Mouse (Mus musculus) intestine, embryonic 15.5 days (tissue): ENCODE measurements around the gene Slc16a6. TPM values are rescaled to one million over a fixed set of nuclear protein-coding genes. Genes with fewer than 3 reads are reported as not detected.
"Not testable (repeated sequence)": the region's sequence is repeated elsewhere in the genome, so short reads cannot be mapped to it uniquely, and the experiment has no call there.

Experiments used
- ATAC-seq: fragments of 200-750 bp; cut with Nextera tagmentation; 2 replicates; pipeline ENCODE4 v1.8.0; 2017; ENCODE audit warnings: moderate TSS enrichment, moderate library complexity
- H3K27ac ChIP-seq: fragments of 300-500 bp; sonication (generic); 2 replicates; pipeline ENCODE4 v1.5.1; 2015; ENCODE audit warnings: mild to moderate bottlenecking, inconsistent platforms
- H3K27me3 ChIP-seq: fragments of 300-500 bp; sonication (generic); replicated peaks from 2 replicates; pipeline ENCODE4 v1.6.1; 2015; ENCODE audit warnings: inconsistent platforms
- H3K36me3 ChIP-seq: fragments of 300-500 bp; sonication (generic); 2 replicates; pipeline ENCODE4 v1.6.1; 2015; ENCODE audit warnings: inconsistent platforms
- H3K4me1 ChIP-seq: fragments of 300-500 bp; sonication (generic); replicated peaks from 2 replicates; pipeline ENCODE4 v1.6.1; 2015; ENCODE audit warnings: inconsistent platforms
- H3K4me2 ChIP-seq: fragments of 300-500 bp; sonication (generic); replicated peaks from 2 replicates; pipeline ENCODE4 v1.6.1; 2015; ENCODE audit warnings: mild to moderate bottlenecking, inconsistent platforms
- H3K4me3 ChIP-seq: fragments of 300-500 bp; sonication (generic); replicated peaks from 2 replicates; pipeline ENCODE4 v1.5.1; 2015; ENCODE audit warnings: inconsistent platforms
- H3K9ac ChIP-seq: fragments of 300-500 bp; sonication (generic); 2 replicates; pipeline ENCODE4 v1.6.1; 2015; ENCODE audit warnings: inconsistent platforms
- H3K9me3 ChIP-seq: fragments of 300-500 bp; sonication (generic); 2 replicates; pipeline ENCODE4 v1.6.1; 2016; ENCODE audit warnings: inconsistent platforms
- WGBS: fragments of 180-500 bp; shearing (Covaris S2); methylation state at CpG from one replicate; pipeline ENCODE4 v1.1.7; 2015; 5-methylcytosine and 5-hydroxymethylcytosine counted together
- polyA plus RNA-seq: library from polyadenylated mRNA; unstranded; fragments of >200 nt; fragmentation: Nextera tagmentation; extraction: Ambion mirVana; gene quantifications from 2 replicates; pipeline ENCODE4 v1.2.1, GENCODE M21; 2015

Slc16a6 gene
- polyA plus RNA-seq, 1 experiment from 2014 or later, result 15.4 TPM

- Histone ChIP-seq H3K4me1 (peaks cover 2% of the 10 kb centered on the region), H3K9me3 (no peaks in the 10 kb centered on the region), H3K27ac (no peak overlapping the region), H3K4me2 (no peak overlapping the region), H3K4me3 (no peak overlapping the region), H3K9ac (no peak overlapping the region), H3K36me3 (no peaks in the 10 kb centered on the region), H3K27me3 (no peaks in the 10 kb centered on the region)
- ATAC-seq, result no peak
- WGBS, result 81% methylated on average over 7 of the region's 7 CpGs
These were observed 23.1 kb upstream of the Slc16a6 start for GRCm38 (mm10) chr11:109496475-109496993.

- no peak overlapping the region for H3K9ac ChIP-seq
- 37% methylated on average over 14 of the region's 14 CpGs for WGBS
- H3K4me1 ChIP-seq, result peaks cover 2% of the 10 kb centered on the region
- no peaks in the 10 kb centered on the region for H3K36me3 ChIP-seq
- no peaks in the 10 kb centered on the region for H3K9me3 ChIP-seq
- no peak overlapping the region; the same call in 1 of the 2 replicates for H3K4me2 ChIP-seq
- ATAC-seq, result peak; percentile 54; the same call in 1 of the 2 replicates
- no peaks in the 10 kb centered on the region for H3K27me3 ChIP-seq
- no peak overlapping the region for H3K4me3 ChIP-seq
- H3K27ac ChIP-seq, result no peak overlapping the region
These were observed 22.5 kb upstream of the Slc16a6 start for GRCm38 (mm10) chr11:109495771-109496474.

GRCm38 (mm10) chr11:109494890-109495770, 21.7 kb upstream of the Slc16a6 start:
- Histone ChIP-seq H3K27ac (no peak overlapping the region; the same call in 1 of the 2 replicates), H3K9me3 (no peaks in the 10 kb centered on the region), H3K4me1 (peaks cover 2% of the 10 kb centered on the region), H3K9ac (no peak overlapping the region), H3K27me3 (no peaks in the 10 kb centered on the region), H3K36me3 (no peaks in the 10 kb centered on the region), H3K4me3 (no peak overlapping the region), H3K4me2 (no peak overlapping the region)
- peak; percentile 39 for ATAC-seq
- 49% methylated on average over 24 of the region's 24 CpGs for WGBS

- not testable (repeated sequence) for H3K9ac ChIP-seq, H3K27me3 ChIP-seq, H3K4me3 ChIP-seq, H3K9me3 ChIP-seq, H3K27ac ChIP-seq, ATAC-seq, H3K36me3 ChIP-seq, H3K4me1 ChIP-seq, H3K4me2 ChIP-seq
- 70% methylated on average over 8 of the region's 8 CpGs for WGBS
These were observed 19.6 kb upstream of the Slc16a6 start for GRCm38 (mm10) chr11:109492847-109493464.

- Histone ChIP-seq H3K36me3 (no peaks in the 10 kb centered on the region), H3K27ac (no peak overlapping the region), H3K9ac (no peak overlapping the region), H3K9me3 (no peaks in the 10 kb centered on the region), H3K4me3 (no peak overlapping the region), H3K27me3 (no peaks in the 10 kb centered on the region), H3K4me1 (peaks cover 2% of the 10 kb centered on the region), H3K4me2 (no peak overlapping the region)
- ATAC-seq, result no peak
- WGBS, result 82% methylated on average over 4 of the region's 4 CpGs
These were observed 18.4 kb upstream of the Slc16a6 start for GRCm38 (mm10) chr11:109491844-109492243.

DNA sequence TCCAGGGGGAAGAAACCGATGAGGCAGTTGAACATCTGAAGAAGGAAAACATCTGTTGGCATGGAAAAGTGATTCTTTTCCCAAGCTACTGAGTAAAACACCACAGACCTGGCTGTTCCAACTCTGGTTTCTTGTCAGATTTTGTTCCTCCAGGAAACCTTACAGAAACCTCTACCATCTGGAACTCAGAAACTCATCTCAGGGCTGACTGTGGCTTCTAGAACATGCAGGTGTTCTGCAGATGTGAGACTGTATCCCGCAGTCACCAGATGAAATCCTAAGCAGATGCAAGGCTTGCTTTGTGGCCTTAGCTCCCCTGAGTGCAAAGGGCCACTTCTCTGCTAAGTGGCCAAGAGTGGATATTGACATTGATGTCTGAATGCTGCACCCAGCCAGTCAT, 16.4 kb upstream of the Slc16a6 start:
- Histone ChIP-seq H3K27me3 (no peaks in the 10 kb centered on the region), H3K9ac (no peak overlapping the region), H3K9me3 (no peaks in the 10 kb centered on the region), H3K4me3 (no peak overlapping the region), H3K27ac (no peak overlapping the region), H3K4me1 (no peaks in the 10 kb centered on the region), H3K36me3 (no peaks in the 10 kb centered on the region), H3K4me2 (no peak overlapping the region)
- no peak for ATAC-seq
- 74% methylated on average over 2 of the region's 2 CpGs for WGBS

GRCm38 (mm10) chr11:109487991-109488684, 14.7 kb upstream of the Slc16a6 start:
- WGBS, result 66% methylated on average over 10 of the region's 10 CpGs
- no peaks in the 10 kb centered on the region for H3K4me1 ChIP-seq
- no peak overlapping the region for H3K27ac ChIP-seq
- no peak overlapping the region for H3K4me2 ChIP-seq
- H3K9me3 ChIP-seq, result no peaks in the 10 kb centered on the region
- H3K36me3 ChIP-seq, result no peaks in the 10 kb centered on the region
- H3K9ac ChIP-seq, result no peak overlapping the region
- no peaks in the 10 kb centered on the region for H3K27me3 ChIP-seq
- no peak overlapping the region for H3K4me3 ChIP-seq
- peak; percentile 71 for ATAC-seq

- ATAC-seq, result no peak
- H3K4me2 ChIP-seq, result no peak overlapping the region
These were observed 13.7 kb upstream of the Slc16a6 start for GRCm38 (mm10) chr11:109487111-109487510.

DNA sequence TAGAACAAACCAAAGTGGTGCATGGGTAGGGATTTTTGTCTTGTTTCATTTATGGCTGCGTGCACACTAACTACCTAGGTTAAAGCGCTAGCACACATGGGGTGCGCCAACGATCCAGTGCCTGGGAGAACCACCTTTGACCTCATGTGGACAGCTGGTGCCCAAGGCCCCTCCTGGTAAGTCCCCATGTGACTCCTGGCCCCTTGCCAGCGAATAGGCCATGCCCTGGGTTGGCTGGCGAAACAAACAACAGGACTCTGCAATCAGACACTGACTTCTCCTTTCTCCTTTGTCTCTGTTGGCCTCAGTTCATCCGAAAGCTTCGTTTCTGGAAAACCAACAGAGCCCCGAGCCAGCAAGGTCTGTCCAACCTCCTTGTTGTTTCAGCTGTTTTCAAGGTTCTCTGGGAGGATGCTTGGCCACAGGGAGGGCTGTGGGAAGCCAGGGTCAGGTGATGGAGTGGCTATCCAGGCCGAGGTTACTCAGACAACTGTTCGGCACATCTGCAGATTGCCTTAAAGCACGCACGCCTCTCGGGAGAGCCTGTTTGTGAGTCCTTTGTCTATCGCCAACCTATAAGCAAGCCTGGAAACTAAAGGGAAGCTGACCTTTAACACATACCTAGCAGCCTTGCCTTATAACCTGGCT, 12.1 kb upstream of the Slc16a6 start:
- ATAC-seq, result no peak

More at GRCm38 (mm10) chr11:109487111-109487510, 13.7 kb upstream of the Slc16a6 start:
- no peaks in the 10 kb centered on the region for H3K4me1 ChIP-seq
- no peaks in the 10 kb centered on the region for H3K36me3 ChIP-seq
- no peak overlapping the region for H3K4me3 ChIP-seq
- no peaks in the 10 kb centered on the region for H3K9me3 ChIP-seq
- 43% methylated on average over 1 of the region's 1 CpGs for WGBS
- H3K27me3 ChIP-seq, result no peaks in the 10 kb centered on the region
- no peak overlapping the region for H3K27ac ChIP-seq
- H3K9ac ChIP-seq, result no peak overlapping the region

GRCm38 (mm10) chr11:109480440-109480839, 7.0 kb upstream of the Slc16a6 start:
- no peak overlapping the region for H3K4me3 ChIP-seq
- no peaks in the 10 kb centered on the region for H3K36me3 ChIP-seq
- no peaks in the 10 kb centered on the region for H3K27me3 ChIP-seq
- no peak overlapping the region for H3K27ac ChIP-seq
- no peaks in the 10 kb centered on the region for H3K4me1 ChIP-seq
- no peak for ATAC-seq
- H3K4me2 ChIP-seq, result no peak overlapping the region
- 70% methylated on average over 8 of the region's 8 CpGs for WGBS
- H3K9ac ChIP-seq, result no peak overlapping the region
- no peaks in the 10 kb centered on the region for H3K9me3 ChIP-seq

More for the DNA sequence above, 12.1 kb upstream of the Slc16a6 start:
- no peaks in the 10 kb centered on the region for H3K36me3 ChIP-seq
- H3K27me3 ChIP-seq, result no peaks in the 10 kb centered on the region
- H3K27ac ChIP-seq, result no peak overlapping the region
- no peak overlapping the region for H3K4me3 ChIP-seq
- H3K9me3 ChIP-seq, result no peaks in the 10 kb centered on the region
- H3K9ac ChIP-seq, result no peak overlapping the region
- no peaks in the 10 kb centered on the region for H3K4me1 ChIP-seq
- WGBS, result 87% methylated on average over 15 of the region's 15 CpGs
- no peak overlapping the region for H3K4me2 ChIP-seq

DNA sequence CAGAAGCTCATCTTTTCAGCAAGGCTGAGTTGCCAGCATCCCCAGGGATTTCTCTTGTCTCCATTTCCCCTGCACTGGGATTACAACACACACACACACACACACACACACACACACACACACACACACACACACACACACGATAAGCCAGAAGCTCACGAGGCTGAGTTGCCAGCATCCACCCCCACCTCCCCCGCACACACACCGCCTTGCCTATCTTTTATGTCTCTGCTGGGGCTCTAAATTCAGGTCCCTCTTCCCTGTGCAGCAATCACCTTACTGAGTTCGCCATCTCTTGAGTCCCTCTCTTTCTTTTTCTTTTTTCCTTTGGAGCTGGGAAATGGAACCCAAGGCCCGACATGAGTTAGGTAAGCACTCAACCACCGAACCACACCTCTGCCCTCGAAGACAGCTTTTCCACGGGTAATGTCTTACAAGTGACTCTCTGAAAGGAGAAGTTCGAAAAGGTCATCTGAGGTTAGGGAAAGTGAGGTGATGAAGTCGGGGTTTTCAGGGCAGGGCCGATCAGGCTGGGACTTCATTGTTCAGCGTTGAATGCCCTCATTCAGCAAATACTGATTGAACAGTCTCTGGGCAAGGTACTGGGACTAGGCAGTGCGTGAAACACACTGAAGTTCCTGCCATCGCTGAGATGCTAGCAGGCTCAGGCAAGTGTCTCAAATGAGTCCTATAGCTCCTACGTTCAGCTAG, 6.3 kb upstream of the Slc16a6 start:
- Histone ChIP-seq H3K9me3 (no peaks in the 10 kb centered on the region), H3K4me2 (no peak overlapping the region), H3K27ac (no peak overlapping the region), H3K27me3 (no peaks in the 10 kb centered on the region), H3K4me3 (no peak overlapping the region), H3K36me3 (no peaks in the 10 kb centered on the region), H3K9ac (no peak overlapping the region), H3K4me1 (no peaks in the 10 kb centered on the region)
- no peak for ATAC-seq
- 72% methylated on average over 16 of the region's 16 CpGs for WGBS
